Comparison of ENCODE assay signal across 13 mouse cellular contexts in the genomic region with DNA sequence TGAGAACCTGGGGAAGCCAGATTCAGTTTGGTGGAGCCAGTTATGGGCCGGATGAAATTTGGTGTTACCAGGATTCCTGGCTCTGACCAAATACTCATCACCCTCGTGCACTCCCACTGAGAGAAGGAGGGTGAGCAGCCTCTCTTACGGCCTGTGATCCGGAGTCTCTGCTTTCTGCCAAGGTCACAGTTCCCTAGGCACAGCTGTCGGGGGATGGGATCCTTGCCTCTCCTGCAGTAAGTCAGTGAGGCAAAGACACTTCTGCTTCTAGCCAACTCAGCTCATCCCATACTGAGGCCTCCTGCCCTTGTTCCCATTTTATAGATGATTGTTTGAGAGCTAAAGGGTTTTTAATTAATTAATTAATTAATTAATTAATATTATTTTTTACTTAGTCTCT.
"Had no signal": no experiment of that assay in that cellular context is flagged by ENCODE, and none has a peak within 500 bp of the region (broad histone marks: within the 10 kb centered on the region; RNA-seq: fewer than 3 reads in every experiment).

No protein-coding gene starts in this region.

- H3K9ac ChIP-seq: limb, embryonic 13.5 days; liver, embryonic 14.5 days; midbrain, embryonic 13.5 days; neural tube, embryonic 15.5 days; stomach, embryonic 15.5 days had no signal

- H3K4me1 ChIP-seq: midbrain, embryonic 13.5 days; neural tube, embryonic 15.5 days had no signal

- ATAC-seq: hindbrain, postnatal 0 days; midbrain, embryonic 13.5 days had no signal

- H3K4me3 ChIP-seq: limb, embryonic 13.5 days; midbrain, embryonic 13.5 days; myocyte; neural tube, embryonic 15.5 days; stomach, embryonic 15.5 days had no signal

- H3K27me3 ChIP-seq: limb, embryonic 13.5 days; midbrain, embryonic 13.5 days; neural tube, embryonic 15.5 days; stomach, embryonic 15.5 days had no signal

- H3K4me2 ChIP-seq: limb, embryonic 13.5 days; midbrain, embryonic 13.5 days; neural tube, embryonic 15.5 days; stomach, embryonic 15.5 days had no signal

- H3K9me3 ChIP-seq: limb, embryonic 13.5 days; midbrain, embryonic 13.5 days; neural tube, embryonic 15.5 days; stomach, embryonic 15.5 days had no signal

- DNase-seq: kidney, adult 18-20 months; left cerebral cortex, postnatal 4 days; lung, adult 18-20 months; right cerebral cortex, postnatal 4 days; spleen, adult 18-20 months; thymus, postnatal 36 days had no signal

- H3K36me3 ChIP-seq: limb, embryonic 13.5 days; midbrain, embryonic 13.5 days; neural tube, embryonic 15.5 days; stomach, embryonic 15.5 days had no signal

- H3K27ac ChIP-seq: hindbrain, postnatal 0 days; limb, embryonic 13.5 days; liver, embryonic 14.5 days; midbrain, embryonic 13.5 days; neural tube, embryonic 15.5 days; stomach, embryonic 15.5 days had no signal
